Mouse (Mus musculus) stomach, postnatal 0 days (tissue): ENCODE results near the gene Gm17606. TPM values are rescaled to one million over a fixed set of nuclear protein-coding genes. Genes with fewer than 3 reads are reported as not detected.
"Not testable (repeated sequence)": the region's sequence is repeated elsewhere in the genome, so short reads cannot be mapped to it uniquely, and the experiment has no call there.

Source experiments
- ATAC-seq: fragments of 200-750 bp; cut with Nextera tagmentation; 2 replicates; pipeline ENCODE4 v1.8.0; 2017; ENCODE audit not compliant: low FRiP score, low TSS enrichment
- DNase-seq: peaks from one replicate; pipeline ENCODE4 v3.0.0-alpha.2; 2016; ENCODE audit warnings: low spot score
- H3K27ac ChIP-seq: fragments of 300-500 bp; sonication (generic); replicated peaks from 2 replicates; pipeline ENCODE4 v1.5.1; 2014; ENCODE audit warnings: mild to moderate bottlenecking, control low read depth
- H3K27me3 ChIP-seq: fragments of 300-500 bp; sonication (generic); 2 replicates; pipeline ENCODE4 v1.6.1; 2014; ENCODE audit warnings: low read length; ENCODE audit not compliant: control insufficient read depth, insufficient read depth
- H3K36me3 ChIP-seq: fragments of 300-500 bp; sonication (generic); 2 replicates; pipeline ENCODE4 v1.6.1; 2014; ENCODE audit warnings: low read length, mixed read lengths; ENCODE audit not compliant: control insufficient read depth, insufficient read depth
- H3K4me1 ChIP-seq: fragments of 300-500 bp; sonication (generic); replicated peaks from 2 replicates; pipeline ENCODE4 v1.6.1; 2014; ENCODE audit warnings: antibody characterized with exemption; ENCODE audit not compliant: control insufficient read depth, insufficient read depth
- H3K4me2 ChIP-seq: fragments of 300-500 bp; sonication (generic); replicated peaks from 2 replicates; pipeline ENCODE4 v1.6.1; 2014; ENCODE audit warnings: low read depth, mild to moderate bottlenecking, control low read depth, moderate library complexity
- H3K4me3 ChIP-seq: fragments of 300-500 bp; sonication (generic); 2 replicates; pipeline ENCODE4 v1.5.1; 2014; ENCODE audit warnings: low read depth, low read length, control low read depth
- H3K9ac ChIP-seq: fragments of 300-500 bp; sonication (generic); 2 replicates; pipeline ENCODE4 v1.6.1; 2014; ENCODE audit warnings: mild to moderate bottlenecking, low read length, control low read depth, mixed read lengths
- H3K9me3 ChIP-seq: fragments of 300-500 bp; sonication (generic); 2 replicates; pipeline ENCODE4 v1.6.1; 2016; ENCODE audit warnings: low read length; ENCODE audit not compliant: control insufficient read depth
- CTCF ChIP-seq: IDR thresholded peaks from 2 replicates; pipeline ENCODE4 v1.5.1; 2016; ENCODE audit warnings: antibody characterized with exemption, low read depth, mild to moderate bottlenecking, moderate library complexity
- EP300 ChIP-seq: optimal IDR thresholded peaks from 2 replicates; pipeline ENCODE3; 2016; ENCODE audit warnings: antibody characterized with exemption
- WGBS: fragments of 180-500 bp; shearing (Covaris S2); extraction: QIAGEN DNeasy Blood & Tissue Kit; methylation state at CpG from one replicate; pipeline ENCODE4 v1.1.7; 2014; 5-methylcytosine and 5-hydroxymethylcytosine counted together
- polyA plus RNA-seq: library from polyadenylated mRNA; unstranded; fragments of >200 nt; fragmentation: Nextera tagmentation; extraction: Ambion mirVana; gene quantifications from 2 replicates; pipeline ENCODE4 v1.2.1, GENCODE M21; 2015

Gene Gm17606
- polyA plus RNA-seq, 1 experiment from 2014 or later = not detected

DNA sequence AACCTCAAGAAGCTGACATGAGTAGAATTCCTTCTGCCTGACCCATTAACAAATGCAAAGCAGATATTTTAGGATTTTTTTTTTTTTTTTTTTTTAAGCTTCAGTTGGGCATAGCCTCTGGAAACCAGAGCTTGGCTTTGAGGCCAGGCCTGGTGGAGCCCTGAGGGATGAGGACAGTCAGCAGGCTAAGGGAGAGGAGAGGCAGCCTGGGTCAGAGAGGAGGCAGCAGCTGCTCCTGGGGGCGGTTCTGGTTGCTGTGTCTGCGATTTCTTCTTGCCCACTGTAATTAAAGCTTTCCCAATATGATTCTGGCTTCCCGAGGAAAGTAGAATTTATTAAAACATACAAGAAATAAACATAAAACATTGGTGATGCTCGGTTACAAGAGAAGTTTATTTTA, 31.5 kb upstream of the Gm17606 start:
- Histone ChIP-seq H3K9me3 (no peaks in the 10 kb centered on the region), H3K27ac (no peak overlapping the region), H3K27me3 (no peaks in the 10 kb centered on the region), H3K4me1 (no peaks in the 10 kb centered on the region), H3K4me2 (no peak overlapping the region), H3K36me3 (0 out of 2 replicates have a peak, but pooled peaks cover 2% of the 10 kb centered on the region), H3K4me3 (no peak overlapping the region), H3K9ac (no peak overlapping the region)
- TF ChIP-seq EP300 = no peak
- TF ChIP-seq CTCF = no peak
- ATAC-seq (no peak), DNase-seq (no peak)
- 58% methylated on average over 4 of the region's 4 CpGs for WGBS

- no peaks in the 10 kb centered on the region for H3K27me3 ChIP-seq
- no peaks in the 10 kb centered on the region for H3K4me1 ChIP-seq
- ATAC-seq = no peak
- H3K9me3 ChIP-seq = no peaks in the 10 kb centered on the region
- WGBS = 76% methylated on average over 4 of the region's 4 CpGs
- 0 out of 2 replicates have a peak, but pooled peaks cover 2% of the 10 kb centered on the region for H3K36me3 ChIP-seq
- H3K9ac ChIP-seq = no peak overlapping the region
- no peak overlapping the region for H3K4me3 ChIP-seq
- TF ChIP-seq CTCF (peak; percentile 72), EP300 (no peak)
- H3K4me2 ChIP-seq = no peak overlapping the region
- H3K27ac ChIP-seq = no peak overlapping the region
- DNase-seq = no peak
Observed at GRCm38 (mm10) chr14:54609962-54610361, 30.8 kb upstream of the Gm17606 start.

- ATAC-seq (no peak), DNase-seq (no peak)
- Histone ChIP-seq H3K4me2 (no peak overlapping the region), H3K27ac (no peak overlapping the region), H3K4me3 (no peak overlapping the region), H3K4me1 (no peaks in the 10 kb centered on the region), H3K36me3 (0 out of 2 replicates have a peak, but pooled peaks cover 7% of the 10 kb centered on the region), H3K9me3 (no peaks in the 10 kb centered on the region), H3K9ac (no peak overlapping the region), H3K27me3 (no peaks in the 10 kb centered on the region)
- 83% methylated on average over 6 of the region's 6 CpGs for WGBS
- TF ChIP-seq CTCF (no peak), EP300 (no peak)
Observed at GRCm38 (mm10) chr14:54610648-54611047, 30.1 kb upstream of the Gm17606 start.

GRCm38 (mm10) chr14:54614130-54614529, 26.6 kb upstream of the Gm17606 start:
- not testable (repeated sequence) for DNase-seq, H3K9ac ChIP-seq, H3K27me3 ChIP-seq, H3K36me3 ChIP-seq, ATAC-seq, H3K27ac ChIP-seq, H3K4me3 ChIP-seq, H3K4me2 ChIP-seq, H3K4me1 ChIP-seq, H3K9me3 ChIP-seq
- WGBS = 94% methylated on average over 16 of the region's 16 CpGs

GRCm38 (mm10) chr14:54616226-54616825, 24.4 kb upstream of the Gm17606 start:
- H3K4me3 ChIP-seq = no peak overlapping the region
- WGBS = 91% methylated on average over 16 of the region's 16 CpGs
- no peaks in the 10 kb centered on the region for H3K27me3 ChIP-seq
- no peak overlapping the region for H3K4me2 ChIP-seq
- no peaks in the 10 kb centered on the region for H3K9me3 ChIP-seq
- DNase-seq (no peak), ATAC-seq (no peak)
- H3K4me1 ChIP-seq = no peaks in the 10 kb centered on the region
- H3K9ac ChIP-seq = no peak overlapping the region
- TF ChIP-seq CTCF = no peak
- TF ChIP-seq EP300 = no peak
- H3K27ac ChIP-seq = 0 out of 2 replicates have a peak overlapping the region, but pooled peaks have one; percentile 24
- 0 out of 2 replicates have a peak, but pooled peaks cover 7% of the 10 kb centered on the region for H3K36me3 ChIP-seq

DNA sequence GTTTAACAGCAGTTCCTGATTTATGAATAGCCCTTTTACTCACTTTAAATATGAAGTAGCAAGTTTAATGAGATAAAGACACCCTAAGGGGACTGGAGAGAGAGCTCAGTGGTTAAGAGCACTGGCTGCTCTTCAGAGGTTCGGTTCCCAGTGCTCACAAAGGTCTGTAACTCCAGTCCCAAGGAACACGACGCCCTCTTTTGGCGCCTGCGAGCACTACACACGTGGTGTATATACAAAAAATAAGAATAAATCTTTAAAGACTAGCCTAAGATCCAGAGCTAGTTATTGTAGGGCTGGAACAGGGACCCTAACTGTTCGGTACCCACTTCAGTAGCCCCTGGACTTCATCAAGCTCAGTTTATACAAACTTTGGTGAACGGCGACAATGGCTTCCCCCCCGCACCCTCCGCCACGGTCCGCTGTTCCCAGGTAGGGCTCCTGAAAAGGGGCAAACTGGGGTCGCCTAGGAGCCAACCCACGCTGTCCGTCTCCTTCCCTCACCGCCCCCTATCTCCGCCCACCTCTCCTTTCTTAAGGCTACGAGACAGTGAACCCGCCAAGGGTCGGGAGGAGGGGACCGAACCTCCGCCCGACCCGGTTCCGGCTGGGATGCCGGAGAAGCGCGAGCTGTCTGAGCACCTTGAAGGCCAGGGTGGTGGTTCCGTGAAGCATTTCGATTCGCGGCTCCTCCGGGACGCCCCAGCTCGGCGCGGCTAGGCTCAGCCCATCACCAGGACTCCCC, 23.4 kb upstream of the Gm17606 start:
- peak overlapping the region; percentile 82 for H3K4me3 ChIP-seq
- WGBS = 2% methylated on average over 38 of the region's 38 CpGs
- peak overlapping the region; percentile 65 for H3K27ac ChIP-seq
- no peak for TF ChIP-seq EP300
- TF ChIP-seq CTCF = peak; percentile 53
- ATAC-seq (peak; percentile 61), DNase-seq (peak; percentile 53)
- peak overlapping the region; percentile 66 for H3K4me2 ChIP-seq
- H3K9ac ChIP-seq = peak overlapping the region; percentile 88
- 0 out of 2 replicates have a peak, but pooled peaks cover 7% of the 10 kb centered on the region for H3K36me3 ChIP-seq
- H3K9me3 ChIP-seq = no peaks in the 10 kb centered on the region
- H3K27me3 ChIP-seq = no peaks in the 10 kb centered on the region
- no peaks in the 10 kb centered on the region for H3K4me1 ChIP-seq
